Mouse (Mus musculus): Measurements from ENCODE around the gene Mccc2. TPM values are rescaled to one million over a fixed set of nuclear protein-coding genes. Genes with fewer than 3 reads are reported as not detected.

The Mccc2 gene
- polyA plus RNA-seq, 1 experiment from 2014 or later: 35.6 TPM

DNA sequence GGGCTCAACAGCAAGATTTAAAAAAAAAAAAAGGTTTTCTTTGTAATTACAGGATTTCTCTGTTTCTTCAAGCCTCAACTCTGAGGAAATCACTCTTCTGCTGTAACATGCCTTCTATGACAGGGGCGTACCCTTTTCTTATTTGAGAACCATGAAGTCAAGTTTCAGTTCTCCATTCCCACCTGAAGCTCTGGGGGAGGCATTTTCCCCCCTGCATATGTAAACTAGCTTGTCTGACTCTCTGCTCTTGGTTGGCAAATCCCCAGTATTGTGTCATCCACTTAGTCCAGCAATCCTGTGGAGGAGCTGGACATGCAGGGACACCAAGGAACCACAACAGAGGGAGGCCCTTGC, 59.9 kb downstream of the Mccc2 start:
- no peak for DNase-seq
- WGBS: 93% methylated on average over 1 of the region's 1 CpGs

DNA sequence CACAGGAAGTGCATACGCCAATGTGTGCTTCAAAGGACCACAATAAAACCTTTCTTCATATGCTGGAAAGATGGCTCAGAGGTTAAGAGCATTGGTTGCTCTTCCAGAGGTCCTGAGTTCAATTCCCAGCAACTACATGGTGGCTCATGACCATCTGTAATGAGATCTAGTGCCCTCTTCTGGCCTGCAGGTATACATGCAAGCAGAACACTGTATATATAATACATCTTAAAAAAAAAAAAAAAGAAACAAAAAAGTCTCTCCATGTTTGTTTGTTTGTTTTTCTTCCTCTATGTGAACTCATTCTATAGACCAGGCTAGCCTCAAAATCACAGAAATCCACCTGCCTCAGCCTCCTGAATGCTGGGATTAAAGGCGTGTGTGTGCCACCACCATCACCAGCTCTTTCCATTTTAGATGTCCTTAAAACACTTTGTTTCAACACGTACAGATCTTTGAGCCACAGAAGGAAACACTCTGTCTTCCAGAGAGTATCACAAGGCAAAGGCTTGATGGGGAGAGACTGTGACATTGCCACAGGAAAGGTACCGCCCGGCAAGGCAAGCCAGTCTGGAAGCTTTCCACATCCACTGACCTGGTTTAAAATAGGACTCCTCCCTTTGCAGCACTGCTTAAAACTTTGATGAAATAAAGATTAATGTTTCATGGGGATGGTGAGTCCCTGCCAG, 60.4 kb downstream of the Mccc2 start:
- DNase-seq (no peak), ATAC-seq (ENCODE audit: low FRiP score, low TSS enrichment) (no peak)
- WGBS: 96% methylated on average over 5 of the region's 5 CpGs
- no peaks in the 10 kb centered on the region for H3K4me1 ChIP-seq (ENCODE audit: control insufficient read depth, insufficient read depth, low read length)
- H3K27ac ChIP-seq (replicated peaks; ENCODE audit: low read depth, low read length): no peak overlapping the region
- H3K4me2 ChIP-seq (ENCODE audit: low read length): no peak overlapping the region
- H3K9me3 ChIP-seq (ENCODE audit: control insufficient read depth, low read length): 0 out of 2 replicates have a peak, but pooled peaks cover 3% of the 10 kb centered on the region
- H3K9ac ChIP-seq (replicated peaks; ENCODE audit: low read length): no peak overlapping the region
- H3K4me3 ChIP-seq (replicated peaks; ENCODE audit: low read depth, low read length): no peak overlapping the region
- H3K36me3 ChIP-seq (ENCODE audit: control insufficient read depth, insufficient read depth, low read length): peaks cover 16% of the 10 kb centered on the region; the same call in 1 of the 2 replicates
- no peaks in the 10 kb centered on the region for H3K27me3 ChIP-seq (ENCODE audit: control insufficient read depth, insufficient read depth, low read length)

More for the DNA sequence above, 59.9 kb downstream of the Mccc2 start:
- H3K4me2 ChIP-seq (ENCODE audit: low read length): no peak overlapping the region
- no peaks in the 10 kb centered on the region for H3K27me3 ChIP-seq (ENCODE audit: control insufficient read depth, insufficient read depth, low read length)
- H3K4me1 ChIP-seq (ENCODE audit: control insufficient read depth, insufficient read depth, low read length): no peaks in the 10 kb centered on the region
- H3K9ac ChIP-seq (replicated peaks; ENCODE audit: low read length): no peak overlapping the region
- 0 out of 2 replicates have a peak, but pooled peaks cover 3% of the 10 kb centered on the region for H3K9me3 ChIP-seq (ENCODE audit: control insufficient read depth, low read length)
- H3K27ac ChIP-seq (replicated peaks; ENCODE audit: low read depth, low read length): no peak overlapping the region
- H3K36me3 ChIP-seq (ENCODE audit: control insufficient read depth, insufficient read depth, low read length): peaks cover 16% of the 10 kb centered on the region; the same call in 1 of the 2 replicates
- ATAC-seq (ENCODE audit: low FRiP score, low TSS enrichment): no peak
- H3K4me3 ChIP-seq (replicated peaks; ENCODE audit: low read depth, low read length): no peak overlapping the region

DNA sequence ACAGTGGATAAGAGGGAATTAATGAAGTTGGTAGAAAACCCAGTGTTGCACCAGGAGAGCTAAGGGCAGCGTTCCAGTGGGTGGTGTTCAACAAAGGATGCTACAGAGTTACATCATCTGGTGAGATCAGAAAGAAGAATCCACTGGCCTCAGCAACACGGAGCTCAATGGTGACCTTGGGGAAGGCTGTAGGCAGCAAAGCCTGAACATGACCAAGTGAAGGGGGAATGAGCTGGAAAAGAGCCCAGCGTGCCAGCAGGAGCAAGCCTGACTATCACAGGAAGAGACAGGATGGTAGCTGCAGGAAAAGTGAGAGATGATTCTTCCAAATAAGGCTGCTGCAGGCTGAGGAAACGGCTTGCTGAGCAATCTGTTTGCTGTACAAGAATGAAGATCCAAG, 68.0 kb downstream of the Mccc2 start:
- Histone ChIP-seq H3K9me3 (ENCODE audit: control insufficient read depth, low read length) (no peaks in the 10 kb centered on the region), H3K27me3 (ENCODE audit: control insufficient read depth, insufficient read depth, low read length) (no peaks in the 10 kb centered on the region), H3K36me3 (ENCODE audit: control insufficient read depth, insufficient read depth, low read length) (peaks cover 4% of the 10 kb centered on the region), H3K4me1 (ENCODE audit: control insufficient read depth, insufficient read depth, low read length) (no peaks in the 10 kb centered on the region), H3K27ac (replicated peaks; ENCODE audit: low read depth, low read length) (no peak overlapping the region), H3K9ac (replicated peaks; ENCODE audit: low read length) (no peak overlapping the region), H3K4me2 (ENCODE audit: low read length) (no peak overlapping the region), H3K4me3 (replicated peaks; ENCODE audit: low read depth, low read length) (no peak overlapping the region)
- 76% methylated on average over 4 of the region's 4 CpGs for WGBS
- DNase-seq: no peak
- ATAC-seq (ENCODE audit: low FRiP score, low TSS enrichment): no peak

DNA sequence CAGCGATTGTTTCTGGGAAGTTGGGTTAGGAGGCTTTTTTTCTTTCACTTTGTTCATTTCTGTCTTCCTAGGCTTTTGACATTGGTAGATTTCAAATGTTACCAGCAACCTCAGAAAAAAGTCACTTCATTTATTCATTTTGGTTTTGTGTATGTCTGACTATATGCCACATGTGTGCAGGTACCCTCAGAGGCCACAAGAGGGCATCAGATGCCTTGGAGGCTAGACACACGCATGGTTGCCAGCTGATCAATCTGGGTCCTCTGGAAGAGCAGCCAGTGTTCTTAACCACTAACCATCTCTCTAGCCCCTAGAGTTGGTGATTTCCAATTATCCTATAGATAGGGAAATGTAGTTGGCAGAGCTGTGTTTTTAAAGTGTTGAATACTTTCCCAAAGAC, 71.9 kb downstream of the Mccc2 start:
- H3K4me1 ChIP-seq (ENCODE audit: control insufficient read depth, insufficient read depth, low read length): peaks cover 26% of the 10 kb centered on the region
- H3K27me3 ChIP-seq (ENCODE audit: control insufficient read depth, insufficient read depth, low read length): no peaks in the 10 kb centered on the region
- H3K27ac ChIP-seq (replicated peaks; ENCODE audit: low read depth, low read length): no peak overlapping the region
- no peak overlapping the region for H3K4me2 ChIP-seq (ENCODE audit: low read length)
- 95% methylated on average over 2 of the region's 2 CpGs for WGBS
- H3K36me3 ChIP-seq (ENCODE audit: control insufficient read depth, insufficient read depth, low read length): peaks cover 4% of the 10 kb centered on the region; the same call in 1 of the 2 replicates
- H3K9me3 ChIP-seq (ENCODE audit: control insufficient read depth, low read length): no peaks in the 10 kb centered on the region
- H3K9ac ChIP-seq (replicated peaks; ENCODE audit: low read length): no peak overlapping the region
- DNase-seq (no peak), ATAC-seq (ENCODE audit: low FRiP score, low TSS enrichment) (no peak)
- no peak overlapping the region for H3K4me3 ChIP-seq (replicated peaks; ENCODE audit: low read depth, low read length)

DNA sequence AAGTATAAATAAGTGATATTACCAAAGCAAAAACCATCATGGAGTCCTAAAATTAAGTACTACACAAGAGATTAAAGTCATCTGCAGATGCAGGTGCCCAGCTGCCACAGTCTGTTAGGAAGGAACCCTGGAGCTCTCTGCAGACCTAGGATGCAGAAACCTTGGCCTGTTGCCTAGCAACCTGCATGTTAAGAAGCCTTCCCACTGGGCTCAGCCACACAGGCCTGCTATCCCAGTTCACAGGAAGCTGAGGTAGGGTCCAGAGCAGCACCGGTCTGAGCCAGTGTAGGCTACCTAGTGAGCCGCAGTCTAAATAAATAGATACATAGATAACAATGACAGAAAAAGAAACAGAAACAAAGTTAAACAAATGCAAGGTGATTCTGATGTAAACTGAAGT, 74.8 kb downstream of the Mccc2 start:
- Histone ChIP-seq H3K27ac (replicated peaks; ENCODE audit: low read depth, low read length) (peak overlapping the region; percentile 60), H3K36me3 (ENCODE audit: control insufficient read depth, insufficient read depth, low read length) (no peaks in the 10 kb centered on the region), H3K9me3 (ENCODE audit: control insufficient read depth, low read length) (no peaks in the 10 kb centered on the region), H3K4me3 (replicated peaks; ENCODE audit: low read depth, low read length) (no peak overlapping the region), H3K4me1 (ENCODE audit: control insufficient read depth, insufficient read depth, low read length) (peaks cover 31% of the 10 kb centered on the region), H3K27me3 (ENCODE audit: control insufficient read depth, insufficient read depth, low read length) (no peaks in the 10 kb centered on the region), H3K4me2 (ENCODE audit: low read length) (0 out of 2 replicates have a peak overlapping the region, but pooled peaks have one; percentile 10), H3K9ac (replicated peaks; ENCODE audit: low read length) (no peak overlapping the region)
- 7% methylated on average over 2 of the region's 2 CpGs for WGBS
- ATAC-seq (ENCODE audit: low FRiP score, low TSS enrichment) (peak; percentile 85), DNase-seq (peak; percentile 89)

DNA sequence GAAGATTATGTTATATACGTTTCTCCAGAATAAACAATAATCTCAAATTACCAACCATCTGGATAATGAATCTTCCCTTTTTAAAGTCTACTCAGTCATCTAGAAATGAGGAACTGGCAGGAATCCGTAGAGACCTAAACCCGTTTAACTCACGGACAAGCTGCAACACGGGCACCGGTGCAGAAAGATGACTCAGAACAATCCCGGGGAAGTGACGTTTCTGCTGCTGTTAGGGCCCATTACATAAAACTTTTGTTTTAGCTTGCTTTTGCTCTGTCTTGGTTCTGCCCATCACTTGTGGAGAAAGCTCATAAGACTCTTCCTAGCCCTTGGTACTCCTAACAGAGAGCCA, 76.1 kb downstream of the Mccc2 start:
- 0 out of 2 replicates have a peak overlapping the region, but pooled peaks have one; percentile 60 for H3K27ac ChIP-seq (replicated peaks; ENCODE audit: low read depth, low read length)

DNA sequence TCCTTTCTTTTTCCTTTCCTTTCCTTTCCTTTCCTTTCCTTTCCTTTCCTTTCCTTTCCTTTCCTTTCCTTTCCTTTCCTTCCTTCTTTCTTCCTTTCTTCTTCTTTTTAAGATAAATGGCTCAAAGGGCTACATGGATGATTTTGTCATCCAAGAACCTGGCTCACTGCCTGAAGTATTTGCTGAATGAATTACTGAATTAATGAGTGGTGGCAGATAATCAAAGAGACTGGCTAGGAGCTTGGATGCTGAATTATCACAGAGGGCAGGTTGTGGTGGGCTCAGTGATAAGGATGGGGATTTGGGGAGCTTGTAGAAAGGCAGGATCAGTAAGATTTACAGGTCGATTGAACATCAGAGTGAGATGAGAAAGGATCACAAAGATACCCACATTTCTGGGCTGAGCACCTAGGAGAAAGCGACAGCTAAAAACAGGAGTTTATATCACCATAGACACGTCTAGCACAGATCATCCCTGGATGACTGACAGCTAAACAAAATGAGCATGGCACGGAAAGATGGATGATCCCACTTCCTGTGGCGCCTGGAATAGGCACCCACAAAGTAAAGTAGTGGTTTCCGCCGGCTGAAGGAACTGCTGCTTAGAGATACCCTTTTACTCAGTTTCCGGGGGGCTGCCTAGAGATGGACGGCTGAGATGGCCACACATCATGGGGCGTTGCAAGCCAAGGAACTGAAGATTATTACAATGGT, 76.7 kb downstream of the Mccc2 start:
- H3K4me2 ChIP-seq (ENCODE audit: low read length): no peak overlapping the region
- WGBS: 66% methylated on average over 10 of the region's 10 CpGs
- peak overlapping the region; percentile 41 for H3K27ac ChIP-seq (replicated peaks; ENCODE audit: low read depth, low read length)
- peaks cover 31% of the 10 kb centered on the region for H3K4me1 ChIP-seq (ENCODE audit: control insufficient read depth, insufficient read depth, low read length)
- no peaks in the 10 kb centered on the region for H3K36me3 ChIP-seq (ENCODE audit: control insufficient read depth, insufficient read depth, low read length)
- ATAC-seq (ENCODE audit: low FRiP score, low TSS enrichment) (no peak), DNase-seq (peak; percentile 44)
- no peak overlapping the region for H3K9ac ChIP-seq (replicated peaks; ENCODE audit: low read length)
- no peaks in the 10 kb centered on the region for H3K9me3 ChIP-seq (ENCODE audit: control insufficient read depth, low read length)
- H3K4me3 ChIP-seq (replicated peaks; ENCODE audit: low read depth, low read length): no peak overlapping the region
- no peaks in the 10 kb centered on the region for H3K27me3 ChIP-seq (ENCODE audit: control insufficient read depth, insufficient read depth, low read length)

More for the DNA sequence above, 76.1 kb downstream of the Mccc2 start:
- H3K9ac ChIP-seq (replicated peaks; ENCODE audit: low read length): no peak overlapping the region
- H3K4me2 ChIP-seq (ENCODE audit: low read length): no peak overlapping the region
- H3K27me3 ChIP-seq (ENCODE audit: control insufficient read depth, insufficient read depth, low read length): no peaks in the 10 kb centered on the region
- peaks cover 31% of the 10 kb centered on the region for H3K4me1 ChIP-seq (ENCODE audit: control insufficient read depth, insufficient read depth, low read length)
- H3K9me3 ChIP-seq (ENCODE audit: control insufficient read depth, low read length): no peaks in the 10 kb centered on the region
- ATAC-seq (ENCODE audit: low FRiP score, low TSS enrichment): no peak
- no peak overlapping the region for H3K4me3 ChIP-seq (replicated peaks; ENCODE audit: low read depth, low read length)
- H3K36me3 ChIP-seq (ENCODE audit: control insufficient read depth, insufficient read depth, low read length): no peaks in the 10 kb centered on the region
- DNase-seq: no peak
- WGBS: 55% methylated on average over 8 of the region's 8 CpGs

DNA sequence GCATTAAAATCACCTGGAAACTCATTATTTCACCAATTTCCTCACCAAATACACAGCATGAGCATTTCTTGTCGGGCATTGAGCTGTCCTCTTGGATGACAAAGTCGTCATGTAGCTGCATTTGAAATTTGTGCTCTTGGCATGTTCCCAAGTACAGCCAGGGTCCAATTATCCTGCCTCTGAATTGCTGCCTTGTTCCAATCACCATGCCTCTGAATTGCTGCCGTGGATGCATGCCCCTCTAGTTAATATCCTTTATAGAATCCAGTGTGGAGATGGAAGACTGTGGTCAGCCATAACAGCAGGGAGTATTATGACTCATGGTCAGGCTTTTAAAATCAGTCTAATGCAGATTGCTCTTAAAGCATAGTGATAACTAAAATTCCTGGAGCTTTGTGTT, 77.7 kb downstream of the Mccc2 start:
- Histone ChIP-seq H3K4me2 (ENCODE audit: low read length) (no peak overlapping the region), H3K27me3 (ENCODE audit: control insufficient read depth, insufficient read depth, low read length) (no peaks in the 10 kb centered on the region), H3K27ac (replicated peaks; ENCODE audit: low read depth, low read length) (no peak overlapping the region), H3K4me1 (ENCODE audit: control insufficient read depth, insufficient read depth, low read length) (peaks cover 31% of the 10 kb centered on the region), H3K36me3 (ENCODE audit: control insufficient read depth, insufficient read depth, low read length) (no peaks in the 10 kb centered on the region), H3K9me3 (ENCODE audit: control insufficient read depth, low read length) (no peaks in the 10 kb centered on the region), H3K4me3 (replicated peaks; ENCODE audit: low read depth, low read length) (no peak overlapping the region), H3K9ac (replicated peaks; ENCODE audit: low read length) (no peak overlapping the region)
- ATAC-seq (ENCODE audit: low FRiP score, low TSS enrichment) (no peak), DNase-seq (peak; percentile 66)
- 16% methylated on average over 3 of the region's 3 CpGs for WGBS

DNA sequence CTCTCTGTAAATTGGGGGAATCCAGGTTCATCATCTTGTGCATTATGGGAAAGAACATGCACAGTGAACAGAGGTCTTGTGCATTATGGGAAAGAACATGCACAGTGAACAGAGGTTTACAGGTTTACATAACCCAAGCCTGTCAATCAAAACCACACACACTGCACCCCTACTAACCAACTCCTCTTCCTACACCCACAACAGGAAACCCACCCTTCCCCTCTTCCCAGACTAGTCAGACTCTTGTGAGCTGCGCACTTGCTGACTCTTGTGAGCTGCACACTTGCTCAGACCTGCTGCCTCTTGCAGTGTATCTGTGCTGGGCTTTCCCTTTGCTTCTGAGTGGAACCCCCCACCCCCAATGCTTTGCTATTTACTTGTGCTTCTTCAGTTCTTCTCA, 83.0 kb downstream of the Mccc2 start:
- H3K27ac ChIP-seq (replicated peaks; ENCODE audit: low read depth, low read length): no peak overlapping the region
- H3K9me3 ChIP-seq (ENCODE audit: control insufficient read depth, low read length): no peaks in the 10 kb centered on the region
- DNase-seq (no peak), ATAC-seq (ENCODE audit: low FRiP score, low TSS enrichment) (no peak)
- no peaks in the 10 kb centered on the region for H3K27me3 ChIP-seq (ENCODE audit: control insufficient read depth, insufficient read depth, low read length)
- no peaks in the 10 kb centered on the region for H3K36me3 ChIP-seq (ENCODE audit: control insufficient read depth, insufficient read depth, low read length)
- H3K4me3 ChIP-seq (replicated peaks; ENCODE audit: low read depth, low read length): no peak overlapping the region
- H3K4me2 ChIP-seq (ENCODE audit: low read length): no peak overlapping the region
- 86% methylated on average over 1 of the region's 1 CpGs for WGBS
- H3K4me1 ChIP-seq (ENCODE audit: control insufficient read depth, insufficient read depth, low read length): no peaks in the 10 kb centered on the region
- H3K9ac ChIP-seq (replicated peaks; ENCODE audit: low read length): no peak overlapping the region

All from midbrain, embryonic 14.5 days (tissue).